Mouse (Mus musculus) layer of hippocampus, adult 9-11 months (tissue): ENCODE results near the gene Olfr316.
"Not testable (repeated sequence)": the region's sequence is repeated elsewhere in the genome, so short reads cannot be mapped to it uniquely, and the experiment has no call there.

ENCODE experiments used
- DNase-seq: peaks from one replicate; pipeline ENCODE4 v3.0.0; 2022

The Olfr316 gene

GRCm38 (mm10) chr11:58752434-58752833 lies at the start of gene Olfr316:
TSS of gene Olfr316 (plus strand) at chr11:58752734.
- DNase-seq: no peak

GRCm38 (mm10) chr11:58709086-58709485 lies 43.4 kb upstream of the Olfr316 start:
- no peak for DNase-seq

- DNase-seq: not testable (repeated sequence)
Observed at GRCm38 (mm10) chr11:58717723-58718122, 34.8 kb upstream of the Olfr316 start.

- DNase-seq: no peak
Observed at GRCm38 (mm10) chr11:58719701-58720100, 32.8 kb upstream of the Olfr316 start.

GRCm38 (mm10) chr11:58723914-58724313 lies 28.6 kb upstream of the Olfr316 start, which contains the start of gene Olfr318:
TSS of gene Olfr318 (minus strand) at chr11:58724014.
- no peak for DNase-seq

- DNase-seq: not testable (repeated sequence)
Observed at GRCm38 (mm10) chr11:58727896-58728650, 24.5 kb upstream of the Olfr316 start.

GRCm38 (mm10) chr11:58733372-58733771 lies 19.2 kb upstream of the Olfr316 start:
- DNase-seq: peak; percentile 67

- no peak for DNase-seq
Observed at GRCm38 (mm10) chr11:58738792-58739262, 13.7 kb upstream of the Olfr316 start, which contains the start of gene Olfr317. TSS of gene Olfr317 (minus strand) at chr11:58739212.

GRCm38 (mm10) chr11:58751096-58751495 lies 1.4 kb upstream of the Olfr316 start:
- peak; percentile 70 for DNase-seq

GRCm38 (mm10) chr11:58772888-58773287 lies 20.4 kb downstream of the Olfr316 start, which contains the start of gene Olfr315:
TSS of gene Olfr315 (plus strand) at chr11:58773188.
- DNase-seq: no peak

GRCm38 (mm10) chr11:58782480-58783089 lies 30.1 kb downstream of the Olfr316 start, which contains the start of gene Olfr314:
TSS of gene Olfr314 (plus strand) at chr11:58782952.
- no peak for DNase-seq

GRCm38 (mm10) chr11:58784182-58784581 lies 31.6 kb downstream of the Olfr316 start:
- no peak for DNase-seq

- DNase-seq: no peak
Observed at GRCm38 (mm10) chr11:58787651-58788050, 35.1 kb downstream of the Olfr316 start.

- no peak for DNase-seq
Observed at GRCm38 (mm10) chr11:58788346-58788745, 35.8 kb downstream of the Olfr316 start.

- no peak for DNase-seq
Observed at GRCm38 (mm10) chr11:58789532-58789931, 37.0 kb downstream of the Olfr316 start.

GRCm38 (mm10) chr11:58790053-58790452 lies 37.5 kb downstream of the Olfr316 start:
- no peak for DNase-seq

GRCm38 (mm10) chr11:58790646-58791045 lies 38.1 kb downstream of the Olfr316 start:
- no peak for DNase-seq

- no peak for DNase-seq
Observed at GRCm38 (mm10) chr11:58795856-58796255, 43.3 kb downstream of the Olfr316 start.

GRCm38 (mm10) chr11:58796850-58797249 lies 44.3 kb downstream of the Olfr316 start:
- DNase-seq: peak; percentile 81

- no peak for DNase-seq
Observed at GRCm38 (mm10) chr11:58799747-58800146, 47.2 kb downstream of the Olfr316 start.

GRCm38 (mm10) chr11:58801558-58802228 lies 49.2 kb downstream of the Olfr316 start, which contains the start of gene Fam183b:
TSS of gene Fam183b (minus strand) at chr11:58801960.
- DNase-seq: peak; percentile 51

- no peak for DNase-seq
Observed at GRCm38 (mm10) chr11:58803871-58804270, 51.3 kb downstream of the Olfr316 start.

GRCm38 (mm10) chr11:58804393-58804792 lies 51.9 kb downstream of the Olfr316 start:
- DNase-seq: no peak
